Mouse (Mus musculus) myocyte (in vitro differentiated cells): ENCODE data around the gene Gm10577.

ENCODE experiments used
- CEBPB ChIP-seq: IDR thresholded peaks from 2 replicates; pipeline ENCODE4 v1.6.1; 2011; ENCODE audit warnings: mild to moderate bottlenecking, moderate library complexity; ENCODE audit not compliant: poor library complexity, insufficient read depth, severe bottlenecking
- E2F4 ChIP-seq: IDR thresholded peaks from one replicate; pipeline ENCODE4 v1.6.1; 2011; ENCODE audit warnings: mild to moderate bottlenecking, control low read depth, moderate library complexity; ENCODE audit not compliant: insufficient read depth
- MAX ChIP-seq: IDR thresholded peaks from one replicate; pipeline ENCODE4 v1.6.1; 2011; ENCODE audit warnings: low read depth, mild to moderate bottlenecking, control low read depth
- MYOD1 ChIP-seq, 3 experiments: IDR thresholded peaks; one replicate each; pipeline ENCODE4 v1.6.1; 2011; ENCODE audit warnings: control low read depth in 2 of 3, low read depth in 2 of 3, mild to moderate bottlenecking in 2 of 3, moderate library complexity in 1 of 3; ENCODE audit not compliant: insufficient read length in 2 of 3, control insufficient read depth in 1 of 3
- MYOG ChIP-seq, 3 experiments: IDR thresholded peaks; one replicate each; pipeline ENCODE4 v1.6.1; 2011; ENCODE audit warnings: control low read depth in 2 of 3, low read depth in 2 of 3, mild to moderate bottlenecking in 2 of 3; ENCODE audit not compliant: insufficient read length in 2 of 3, control insufficient read depth in 1 of 3, insufficient read depth in 1 of 3
- POLR2A ChIP-seq: IDR thresholded peaks from one replicate; pipeline ENCODE4 v1.6.1; 2011; ENCODE audit warnings: low read depth, mild to moderate bottlenecking, control low read depth, moderate library complexity; ENCODE audit not compliant: insufficient read length
- POLR2AphosphoS2 ChIP-seq: IDR thresholded peaks from one replicate; pipeline ENCODE4 v1.6.1; 2011; ENCODE audit warnings: low read depth, control low read depth; ENCODE audit not compliant: insufficient read length
- SRF ChIP-seq: IDR thresholded peaks from one replicate; pipeline ENCODE4 v1.6.1; 2011; ENCODE audit warnings: low read depth; ENCODE audit not compliant: control insufficient read depth, insufficient read length
- TCF12 ChIP-seq: IDR thresholded peaks from one replicate; pipeline ENCODE4 v1.6.1; 2011; ENCODE audit warnings: mild to moderate bottlenecking, control low read depth; ENCODE audit not compliant: poor library complexity, insufficient read depth, severe bottlenecking
- TCF3 ChIP-seq: IDR thresholded peaks from one replicate; pipeline ENCODE4 v1.6.1; 2011; ENCODE audit warnings: low read depth, control low read depth; ENCODE audit not compliant: insufficient read length
- USF1 ChIP-seq: IDR thresholded peaks from one replicate; pipeline ENCODE4 v1.6.1; 2011; ENCODE audit warnings: low read depth, mild to moderate bottlenecking, control low read depth, moderate library complexity

DNA sequence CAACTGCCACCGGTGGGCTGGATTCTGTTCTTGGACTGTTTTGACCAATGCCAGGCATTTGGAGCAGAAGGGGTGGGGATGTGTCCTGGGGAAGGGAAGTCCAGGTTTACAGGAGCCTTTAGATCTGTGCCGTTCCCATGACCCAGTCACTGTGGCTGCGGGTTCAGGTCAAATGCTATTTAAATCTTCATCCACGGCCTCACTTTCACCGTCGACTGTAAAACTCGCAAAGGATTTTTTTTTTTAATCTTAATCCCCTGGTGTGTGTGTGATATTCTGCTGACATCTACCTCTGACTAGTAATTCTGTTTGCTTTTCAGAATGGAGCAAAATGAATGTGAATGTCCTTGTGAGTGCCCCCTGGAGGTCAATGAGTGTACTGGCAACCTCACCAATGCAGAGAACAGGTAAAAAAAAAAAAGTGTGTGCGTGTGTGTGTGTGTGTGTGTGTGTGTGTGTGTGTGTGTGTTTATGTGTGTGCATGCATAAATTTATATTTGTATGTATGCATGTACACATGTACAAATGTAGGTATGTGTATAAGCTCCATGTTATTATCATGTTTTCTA, 32.2 kb downstream of the Gm10577 start:
- no peak for TF ChIP-seq MYOD1 (IDR thresholded peaks at IDR 0.05; ENCODE audit: control insufficient read depth in 1 of 3, insufficient read length in 2 of 3, low read depth in 2 of 3)
- TF ChIP-seq MYOG (IDR thresholded peaks at IDR 0.05; ENCODE audit: control insufficient read depth in 1 of 3, insufficient read depth in 1 of 3, insufficient read length in 2 of 3, low read depth in 2 of 3): no peak
- TF ChIP-seq POLR2A: no peak
- no peak for TF ChIP-seq POLR2AphosphoS2
- no peak for TF ChIP-seq SRF
- no peak for TF ChIP-seq USF1
- TF ChIP-seq MAX: no peak
- no peak for TF ChIP-seq TCF12
- TF ChIP-seq CEBPB: no peak
- TF ChIP-seq E2F4: no peak
- TF ChIP-seq TCF3: no peak
